Mouse (Mus musculus): Measurements from ENCODE around the gene Raet1d.
"Not testable (repeated sequence)": the region's sequence is repeated elsewhere in the genome, so short reads cannot be mapped to it uniquely, and the experiment has no call there.

Raet1d gene

GRCm38 (mm10) chr10:22360252-22360651, at the start of gene Raet1d:
TSS of gene Raet1d (plus strand) at chr10:22360552.
- not testable (repeated sequence) for DNase-seq (ENCODE audit: low read depth in 1 of 2, low spot score in 2 of 2)

- no peak for DNase-seq (ENCODE audit: low read depth in 1 of 2, low spot score in 2 of 2)
Measured at GRCm38 (mm10) chr10:22322858-22323257, 37.5 kb upstream of the Raet1d start.

- not testable (repeated sequence) for DNase-seq (ENCODE audit: low read depth in 1 of 2, low spot score in 2 of 2)
Measured at GRCm38 (mm10) chr10:22345721-22346120, 14.6 kb upstream of the Raet1d start.

DNA sequence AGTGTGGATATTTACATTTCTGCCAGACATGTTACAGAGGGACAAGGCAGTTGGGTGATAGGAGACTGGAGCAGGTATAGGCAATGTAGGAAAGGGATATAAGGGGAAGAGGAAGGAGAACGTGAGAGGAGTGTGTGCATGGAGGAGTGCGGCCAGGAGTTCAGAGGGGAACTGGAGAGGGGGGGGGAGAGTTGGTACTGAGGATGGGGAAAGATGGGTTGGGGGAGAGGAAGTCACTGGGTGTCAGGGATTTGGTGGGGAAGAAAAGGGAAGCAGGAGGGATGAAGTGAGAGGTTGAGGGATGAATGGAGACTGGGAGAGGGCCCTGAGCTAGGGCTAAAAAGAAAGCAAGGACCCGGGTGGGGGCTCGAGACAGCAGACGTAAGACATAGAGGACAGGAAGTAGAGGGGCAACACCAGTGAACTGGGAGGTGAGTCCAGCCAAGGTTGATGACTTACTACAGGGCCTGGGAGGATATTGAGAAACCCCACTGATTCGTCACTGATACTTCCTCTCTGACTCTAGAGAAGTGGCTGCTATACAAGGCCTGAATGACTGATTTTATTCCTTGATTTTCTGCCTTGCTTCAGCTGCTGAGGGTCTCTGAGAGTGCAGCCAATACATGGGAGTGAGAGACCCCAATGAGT, 6.7 kb upstream of the Raet1d start:
- peak in 1 of 2 experiments; percentile 2 for DNase-seq (ENCODE audit: low read depth in 1 of 2, low spot score in 2 of 2)

- peak; percentile 21 to 25 for DNase-seq (ENCODE audit: low read depth in 1 of 2, low spot score in 2 of 2)
Measured at GRCm38 (mm10) chr10:22354196-22354574, 6.2 kb upstream of the Raet1d start.

GRCm38 (mm10) chr10:22357373-22357772, 3.0 kb upstream of the Raet1d start:
- not testable (repeated sequence) for DNase-seq (ENCODE audit: low read depth in 1 of 2, low spot score in 2 of 2)

- not testable (repeated sequence) for DNase-seq (ENCODE audit: low read depth in 1 of 2, low spot score in 2 of 2)
Measured at GRCm38 (mm10) chr10:22360957-22361356, 605 bp downstream of the Raet1d start.

DNA sequence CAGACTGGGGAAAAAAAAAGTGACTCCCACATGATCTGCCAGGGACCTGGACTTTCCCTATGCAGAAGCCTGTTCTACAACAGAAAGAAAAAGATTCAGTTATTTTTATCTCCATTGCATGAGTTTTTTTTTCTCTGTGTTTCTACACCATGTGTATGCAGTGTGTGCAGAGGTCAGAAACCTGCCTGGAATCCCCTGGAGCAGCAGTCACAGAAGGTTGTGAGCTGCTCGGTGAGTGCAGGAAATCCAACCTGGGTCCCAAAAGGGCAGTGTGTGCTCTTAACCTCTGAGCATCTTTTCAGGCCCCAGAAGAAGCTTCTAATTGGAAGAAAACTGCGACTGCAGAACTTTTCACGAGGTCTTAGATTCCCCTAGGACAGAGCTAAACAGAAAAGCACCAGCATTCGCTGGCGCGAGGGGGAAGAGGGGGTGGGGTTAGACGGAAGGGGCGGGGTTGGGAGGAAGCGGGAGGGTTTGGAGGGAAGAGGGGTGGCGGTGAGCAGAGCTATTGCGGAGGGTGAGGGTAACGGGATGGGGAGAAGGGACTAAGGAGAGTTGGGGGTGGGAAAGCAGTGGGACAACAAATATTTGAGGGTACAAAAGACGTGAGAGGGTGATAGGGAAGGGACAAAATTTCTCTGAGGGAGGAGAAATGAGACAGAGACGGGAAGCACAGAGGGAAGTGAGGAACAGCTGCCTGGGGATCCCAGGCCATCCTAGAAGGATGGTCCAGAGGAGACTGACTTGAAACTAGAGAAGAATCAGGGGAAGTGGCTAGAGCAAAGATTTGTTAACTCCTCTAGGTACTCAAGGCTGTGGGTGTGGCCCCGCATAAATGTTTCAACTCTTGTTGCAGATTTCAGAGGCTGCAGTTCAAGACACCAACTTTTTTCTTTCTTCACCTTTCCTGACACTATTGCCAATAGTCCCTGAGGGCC, 1.3 kb downstream of the Raet1d start:
- DNase-seq (ENCODE audit: low read depth in 1 of 2, low spot score in 2 of 2), result not testable (repeated sequence)

DNA sequence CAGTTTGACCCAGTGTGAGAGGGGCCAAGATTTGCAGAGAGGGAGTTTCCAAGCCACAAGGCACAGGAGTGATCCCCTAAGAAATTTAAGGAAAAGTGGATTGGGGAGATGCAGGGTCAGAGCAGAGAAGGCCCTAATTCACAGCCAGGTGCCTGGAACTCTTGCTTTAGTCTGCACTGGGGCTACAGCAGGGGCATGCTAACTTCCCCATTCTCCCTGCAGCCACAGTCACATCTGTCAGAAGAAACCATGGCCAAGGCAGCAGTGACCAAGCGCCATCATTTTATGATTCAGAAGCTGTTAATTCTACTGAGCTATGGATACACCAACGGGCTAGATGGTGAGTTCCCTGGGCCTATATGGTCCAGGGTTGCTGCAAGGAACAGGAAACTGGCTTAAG, 2.1 kb downstream of the Raet1d start:
- not testable (repeated sequence) for DNase-seq (ENCODE audit: low read depth in 1 of 2, low spot score in 2 of 2)

GRCm38 (mm10) chr10:22364915-22365314, 4.6 kb downstream of the Raet1d start:
- DNase-seq (ENCODE audit: low read depth in 1 of 2, low spot score in 2 of 2), result not testable (repeated sequence)

- DNase-seq (ENCODE audit: low read depth in 1 of 2, low spot score in 2 of 2), result not testable (repeated sequence)
Measured at GRCm38 (mm10) chr10:22381226-22381625, 20.9 kb downstream of the Raet1d start.

GRCm38 (mm10) chr10:22390146-22390545, 29.8 kb downstream of the Raet1d start:
- not testable (repeated sequence) for DNase-seq (ENCODE audit: low read depth in 1 of 2, low spot score in 2 of 2)

GRCm38 (mm10) chr10:22391616-22392015, 31.3 kb downstream of the Raet1d start:
- DNase-seq (ENCODE audit: low read depth in 1 of 2, low spot score in 2 of 2), result not testable (repeated sequence)

DNA sequence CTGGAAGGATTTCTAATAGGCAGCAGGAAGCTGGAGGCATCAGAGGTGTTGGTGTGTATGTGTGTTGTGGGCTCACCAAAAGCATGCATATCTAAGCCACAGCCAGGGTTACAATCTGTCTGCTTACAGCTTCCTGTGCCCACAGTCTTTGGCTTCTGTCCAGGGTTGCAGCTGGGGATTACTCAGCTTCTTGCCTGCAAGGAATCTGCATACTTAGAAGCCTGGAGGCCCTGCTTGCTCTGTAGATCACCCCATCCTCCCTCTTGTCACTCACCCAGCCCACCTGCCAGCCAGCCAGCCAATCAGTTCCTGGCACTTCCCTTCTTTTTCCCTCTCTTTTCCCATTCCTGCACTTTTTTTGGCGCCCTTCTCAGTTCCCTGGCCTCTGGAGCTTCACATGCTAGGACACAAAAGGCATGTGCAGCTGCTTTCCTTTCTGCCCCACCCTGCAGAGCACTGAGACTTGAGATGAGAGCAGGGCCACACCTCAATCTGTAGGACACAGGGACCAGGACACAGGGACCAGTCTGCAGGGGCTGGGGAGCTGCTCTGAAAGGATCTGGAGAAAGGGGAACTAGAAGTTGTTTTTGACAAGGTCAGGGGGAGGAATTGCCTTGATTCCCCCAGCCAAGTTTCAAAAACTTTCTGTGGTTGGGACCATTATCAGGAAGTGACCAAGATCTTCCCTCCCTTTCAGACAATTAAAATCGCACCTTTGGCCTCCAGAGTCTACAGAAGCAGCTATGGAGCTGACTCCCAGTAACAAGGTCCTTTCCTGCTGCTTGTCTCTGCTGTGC, 32.9 kb downstream of the Raet1d start:
- DNase-seq (ENCODE audit: low read depth in 1 of 2, low spot score in 2 of 2), result not testable (repeated sequence)

- DNase-seq (ENCODE audit: low read depth in 1 of 2, low spot score in 2 of 2), result not testable (repeated sequence)
Measured at GRCm38 (mm10) chr10:22396680-22397079, 36.3 kb downstream of the Raet1d start.

- peak in 1 of 2 experiments; percentile 34 for DNase-seq (ENCODE audit: low read depth in 1 of 2, low spot score in 2 of 2)
Measured at GRCm38 (mm10) chr10:22402225-22402917, 42.0 kb downstream of the Raet1d start.

- DNase-seq (ENCODE audit: low read depth in 1 of 2, low spot score in 2 of 2), result not testable (repeated sequence)
Measured at GRCm38 (mm10) chr10:22413702-22414494, 53.5 kb downstream of the Raet1d start.

All from monocyte, adult 2 months (primary cell).